ENCODE assay signal across 1 mouse cellular context in the genomic region with DNA sequence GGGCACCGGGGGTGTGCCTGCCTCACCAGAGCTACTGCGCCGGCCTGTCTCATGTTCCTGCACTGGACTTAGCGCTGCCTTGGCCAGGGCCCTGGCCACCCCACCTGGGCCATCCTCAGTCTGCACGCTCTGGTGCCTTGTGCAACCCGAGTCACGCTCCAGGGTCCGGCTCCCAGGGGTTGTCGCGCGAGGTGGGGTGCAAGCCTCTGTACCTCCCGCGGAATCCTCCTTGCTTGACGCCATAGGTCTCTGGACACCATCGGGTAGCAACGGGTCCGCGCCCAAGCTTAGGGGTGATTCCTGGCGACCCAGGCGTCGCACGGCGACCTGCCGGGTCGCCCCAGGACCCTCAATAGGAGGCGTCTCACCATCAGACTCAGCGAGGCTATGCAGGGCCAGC.
TF ChIP-seq lines count a peak whose summit lies in the region.

No protein-coding gene starts in this region.

TF ChIP-seq in MEL, 35 proteins besides CTCF, POLR2A, EP300 and RAD21:
- TF ChIP-seq MYC (IDR thresholded peaks at IDR 0.05; ENCODE audit: low read depth, low read length) = no peak
- no peak for TF ChIP-seq TCF12 (IDR thresholded peaks at IDR 0.05; ENCODE audit: low read depth, low read length)
- TF ChIP-seq MAFK (IDR thresholded peaks at IDR 0.05; ENCODE audit: borderline replicate concordance, low read depth, low read length) = no peak
- TF ChIP-seq TAL1 (IDR thresholded peaks at IDR 0.05; ENCODE audit: low read length) = no peak
- TF ChIP-seq JUND (IDR thresholded peaks at IDR 0.05; ENCODE audit: low read depth, low read length) = no peak
- no peak for TF ChIP-seq RCOR1 (IDR thresholded peaks at IDR 0.05; ENCODE audit: low read depth, low read length)
- TF ChIP-seq SMC3 (IDR thresholded peaks at IDR 0.05; ENCODE audit: low read depth, low read length) = no peak
